Mouse (Mus musculus) frontal cortex, adult 2 months (tissue): Measurements from ENCODE around the gene Fgb. TPM values are rescaled to one million over a fixed set of nuclear protein-coding genes. Genes with fewer than 3 reads are reported as not detected.

Source experiments
- DNase-seq, 2 experiments: peaks; one replicate each; pipeline ENCODE4 v3.0.0; 2022; ENCODE audit warnings: low spot score in 1 of 2; ENCODE audit errors: extremely low spot score in 1 of 2
- polyA plus RNA-seq: library from polyadenylated mRNA; depleted of rRNA; stranded (reverse); fragments of >200 nt; gene quantifications from 2 replicates; pipeline ENCODE4 v1.2.3, GENCODE M21; 2012; rRNA removed

Fgb gene
- polyA plus RNA-seq, 1 experiment: not detected

DNA sequence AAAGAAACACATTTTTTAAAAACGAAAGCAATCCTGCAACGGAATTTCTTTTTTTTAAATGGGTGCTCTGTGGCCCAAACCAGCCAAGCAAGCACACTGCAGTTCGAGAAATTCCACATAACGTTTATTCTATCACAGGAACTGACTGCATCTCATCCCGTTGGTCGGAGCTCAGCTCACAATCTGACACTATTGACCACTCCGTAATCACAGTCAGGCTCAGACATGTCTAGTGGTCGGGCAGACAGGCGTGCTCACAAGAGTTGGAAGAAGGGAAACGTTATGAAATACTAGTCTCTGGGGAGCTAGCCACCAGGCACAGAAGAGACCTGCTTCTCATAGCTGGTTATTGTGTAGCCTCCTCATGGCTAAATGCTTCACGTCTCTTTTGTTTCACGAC lies 57.7 kb downstream of the Fgb start:
- no peak for DNase-seq

Other genes with a start within 250 kb of the Fgb start
- 0.50 and 1.0 TPM in 2 replicates for gene Rbm46, start 173.4 kb downstream of the Fgb start, polyA plus RNA-seq
- 0.13 and 0.20 TPM in 2 replicates for gene Lrat, start 145.9 kb downstream of the Fgb start, polyA plus RNA-seq
- 0.44 TPM in 1 of 2 replicates, not detected in the other for gene Fgg, start 42.1 kb downstream of the Fgb start, polyA plus RNA-seq
- 0.06 and 0.21 TPM in 2 replicates for gene Fga, start 23.8 kb downstream of the Fgb start, polyA plus RNA-seq
- 44.6 and 49.6 TPM in 2 replicates for gene Plrg1, start 5.7 kb upstream of the Fgb start, polyA plus RNA-seq
- 0.53 and 0.64 TPM in 2 replicates for gene Dchs2, start 78.1 kb upstream of the Fgb start, polyA plus RNA-seq